Mouse (Mus musculus): ENCODE measurements at regions not wholly inside any gene's neighbourhood (a gene's known extent, or its start where the extent isn't known, plus 50 kb on each side); places are given as distances from the start of the nearest gene placed in this dataset.

DNA sequence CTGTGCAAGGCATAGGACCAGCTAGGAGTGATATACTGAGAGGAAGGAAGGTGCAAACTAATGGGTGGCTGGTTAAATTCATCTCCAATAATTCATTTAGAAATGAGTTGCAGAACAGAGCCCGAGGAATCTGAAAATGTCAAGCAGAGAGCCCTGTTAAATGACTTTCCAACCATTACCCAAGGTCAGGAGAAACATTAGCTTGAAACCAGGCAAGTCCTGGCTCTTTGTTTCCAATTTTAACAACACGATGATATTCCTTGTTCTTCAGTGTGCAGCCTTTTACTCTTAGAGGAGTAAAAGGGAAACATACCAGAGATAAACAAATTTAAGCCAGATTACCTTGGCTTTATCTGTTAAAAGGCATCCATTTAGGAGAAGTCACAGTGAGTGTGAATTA, 2318.4 kb downstream of the Poteg start:
- no peak for DNase-seq

DNA sequence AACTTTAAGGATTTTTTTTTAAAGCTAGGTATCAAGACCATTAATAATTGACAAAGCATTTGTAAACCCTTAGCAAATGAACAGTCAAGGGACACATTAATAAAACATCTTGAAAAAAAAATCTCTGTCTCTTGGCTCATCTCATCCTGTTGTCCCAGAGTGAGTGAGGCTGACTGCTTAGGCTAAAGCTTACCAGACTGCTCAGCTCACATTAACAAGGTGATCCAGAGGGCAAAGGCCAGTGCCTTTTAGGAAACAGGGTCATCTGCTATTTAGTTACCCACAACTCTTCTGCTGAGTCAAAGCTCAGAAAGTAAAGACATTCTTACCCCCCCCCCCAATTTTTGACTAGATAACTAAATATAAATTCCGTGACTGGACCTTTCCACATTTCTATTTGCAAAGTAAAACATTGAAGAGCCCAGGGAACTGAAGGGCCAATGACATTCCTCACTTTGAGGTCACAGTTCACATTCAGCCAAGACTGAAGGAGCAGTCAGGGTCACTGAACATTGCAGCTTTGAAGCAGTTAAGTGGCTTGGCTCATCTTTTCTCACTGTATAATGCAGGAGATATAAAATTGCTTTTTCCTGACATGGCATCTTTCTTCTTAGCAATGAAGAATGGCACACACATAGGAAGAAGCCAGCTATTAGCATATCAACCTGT, 2318.9 kb downstream of the Poteg start:
- DNase-seq = peak; percentile 7

DNA sequence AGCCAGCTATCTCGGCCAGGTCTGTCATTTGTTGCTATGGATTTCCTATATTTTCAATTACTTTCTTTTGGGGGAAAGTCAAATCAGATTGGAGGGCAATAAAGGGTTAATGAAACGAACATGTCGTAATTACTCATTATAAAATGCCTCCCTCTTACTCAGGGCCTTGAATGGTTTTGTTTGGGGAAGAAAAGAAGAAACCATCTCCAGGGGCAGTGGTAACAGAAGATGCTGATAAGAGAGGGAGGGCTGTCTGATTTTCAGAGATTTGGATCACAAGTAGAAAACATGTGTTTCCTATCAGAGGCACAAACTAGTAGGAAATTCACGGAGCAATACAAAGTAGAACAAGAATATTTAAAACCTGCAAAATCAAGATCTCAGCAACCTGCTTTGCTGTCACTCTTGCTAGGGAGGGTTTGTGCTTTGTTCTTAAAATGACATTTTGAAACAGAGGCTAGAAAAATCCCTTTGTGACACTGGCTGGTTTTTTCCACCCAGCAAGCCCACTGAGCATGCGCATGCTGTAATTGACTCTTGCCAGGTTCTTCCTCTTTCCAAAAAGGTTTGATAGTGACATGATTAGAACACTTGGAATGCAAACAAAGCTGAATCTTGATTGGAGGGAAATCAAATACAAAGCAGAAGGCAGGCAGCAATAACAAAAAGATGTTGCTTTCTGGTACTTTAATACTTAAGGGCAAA, 2329.8 kb downstream of the Poteg start:
- DNase-seq = no peak

DNA sequence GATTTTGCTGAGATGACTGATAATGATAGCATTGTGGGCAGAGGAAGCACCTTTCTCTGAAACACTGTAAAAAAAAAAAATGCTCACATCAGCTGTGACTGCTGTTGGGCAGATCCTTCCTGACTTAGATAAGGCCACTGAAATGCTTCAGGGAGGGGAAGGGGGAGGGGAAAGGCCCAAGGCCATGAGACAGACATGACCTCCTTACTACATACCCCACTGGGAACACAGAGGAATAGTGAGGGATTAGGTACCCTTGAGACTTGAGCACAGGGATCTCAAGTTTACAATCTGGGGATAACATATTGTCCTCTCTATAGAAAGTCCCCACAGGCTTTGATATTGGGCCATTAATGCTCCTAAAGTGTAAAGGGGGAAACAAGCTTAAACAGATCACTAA, 2341.7 kb downstream of the Poteg start:
- DNase-seq = peak; percentile 17

DNA sequence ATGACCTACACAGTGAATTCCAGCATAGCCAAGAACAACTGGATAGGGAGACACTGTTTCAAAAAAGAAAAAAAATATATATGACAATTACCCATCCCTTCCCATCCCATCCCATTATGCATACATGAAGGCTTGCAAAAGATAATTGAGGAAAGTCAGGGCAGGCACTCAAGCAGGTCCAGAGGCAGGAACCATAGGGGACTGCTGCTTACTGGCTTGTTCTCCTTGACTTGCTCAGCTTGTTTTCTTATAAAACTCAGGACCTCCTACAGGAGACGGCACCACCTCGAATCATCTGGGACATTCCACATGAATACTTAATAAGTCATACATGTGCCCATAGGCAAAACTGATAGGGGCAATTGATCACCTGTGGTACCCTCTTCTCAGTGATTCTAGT, 2342.6 kb downstream of the Poteg start:
- no peak for DNase-seq

DNA sequence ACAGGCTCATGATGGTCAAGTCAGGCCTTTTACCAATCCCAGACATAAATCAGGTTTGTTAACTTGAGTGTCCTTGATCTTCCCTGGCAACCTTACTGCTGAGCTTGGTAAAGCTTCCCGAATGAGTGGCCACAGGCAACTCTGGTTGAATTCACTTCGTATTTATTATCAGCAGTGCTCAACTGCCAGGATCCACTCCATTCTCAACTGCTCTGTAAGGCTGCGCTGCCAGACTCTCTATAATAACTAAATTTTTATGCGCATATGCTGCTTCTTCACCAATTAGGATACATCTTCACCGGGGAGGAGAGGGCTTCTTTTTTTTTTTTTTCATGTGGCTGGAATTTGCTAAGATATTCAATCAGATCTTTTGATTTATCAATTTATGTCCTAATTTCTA, 2359.8 kb downstream of the Poteg start:
- no peak for DNase-seq

DNA sequence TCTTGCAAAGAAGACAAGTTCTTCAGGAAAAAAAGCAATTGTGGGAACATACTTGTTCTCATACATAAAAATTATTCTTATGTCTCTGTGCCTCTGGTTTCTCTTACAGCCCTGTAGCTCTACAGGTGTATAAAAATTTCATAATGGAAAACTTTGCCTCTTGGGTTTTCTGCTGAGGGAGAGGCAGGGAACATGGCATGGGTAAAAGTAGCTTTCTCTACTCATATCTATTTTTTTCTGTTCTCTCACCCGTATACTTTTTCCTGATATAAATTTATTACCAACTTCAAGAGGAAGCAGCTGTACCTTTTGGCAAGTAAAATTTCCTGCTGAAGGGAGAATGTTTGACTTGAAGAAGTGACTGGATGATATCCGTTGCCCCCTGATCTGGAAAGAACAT, 2388.6 kb downstream of the Poteg start:
- DNase-seq = no peak

Data from kidney, postnatal 10 days (tissue).